Comparison of ENCODE assay signal across 7 mouse cellular contexts in genomic region chr11:102389436-102389835, GRCm38 (mm10). TPM values are rescaled to one million over a fixed set of nuclear protein-coding genes. Genes with fewer than 3 reads are reported as not detected.
A peak's percentile ranks its signal among the peaks of the same experiment; 100 is the strongest.
DNase-seq lines count a peak whose midpoint lies in the region; TF ChIP-seq lines count a peak whose summit lies in the region.
"Not testable (repeated sequence)": the region's sequence is repeated elsewhere in the genome, so short reads cannot be mapped to it uniquely, and the experiment has no call there.
"Had no signal": no experiment of that assay in that cellular context is flagged by ENCODE, and none has a peak within 500 bp of the region (broad histone marks: within the 10 kb centered on the region; RNA-seq: fewer than 3 reads in every experiment).

No protein-coding gene starts in this region.

- not testable (repeated sequence) for TF ChIP-seq RAD21 in CH12.LX (IDR thresholded peaks at IDR 0.05; ENCODE audit: low read depth, low read length); MEL (IDR thresholded peaks at IDR 0.05; ENCODE audit: low read depth, low read length)

- peaks cover 26 to 42% of the 10 kb centered on the region in 2 experiments for H3K4me1 ChIP-seq in CH12.LX (ENCODE audit: control insufficient read depth in 1 of 2, insufficient read depth in 2 of 2)
- not testable (repeated sequence) for H3K4me1 ChIP-seq in MEL (ENCODE audit: control insufficient read depth in 1 of 2, insufficient read depth in 2 of 2, low read length in 2 of 2)

- not testable (repeated sequence) for H3K9ac ChIP-seq in CH12.LX (ENCODE audit: insufficient read depth, low read depth); MEL (ENCODE audit: control insufficient read depth, low read depth, low read length, poor library complexity, severe bottlenecking)

- H3K4me3 ChIP-seq in CH12.LX (replicated peaks in 1 of 3; ENCODE audit: low read depth in 2 of 3, low read length in 2 of 3, poor library complexity in 1 of 3); MEL (ENCODE audit: control insufficient read depth in 1 of 2, insufficient read depth in 1 of 2, low read depth in 2 of 2, low read length in 2 of 2): not testable (repeated sequence)

- DNase-seq in CH12.LX (ENCODE audit: extremely low read depth); MEL (ENCODE audit: low read depth, low spot score): not testable (repeated sequence)

- not testable (repeated sequence) for TF ChIP-seq EP300 in CH12.LX (IDR thresholded peaks at IDR 0.05; ENCODE audit: low read length); MEL (IDR thresholded peaks at IDR 0.05; ENCODE audit: low read depth in 1 of 2, low read length in 2 of 2)

- TF ChIP-seq CTCF in CH12.LX (conservative IDR thresholded peaks at IDR 0.05 in 1 of 2, IDR thresholded peaks at IDR 0.05 in 1 of 2; ENCODE audit: low read depth in 2 of 2, low read length in 2 of 2); MEL (IDR thresholded peaks at IDR 0.05 in 2 of 3, conservative IDR thresholded peaks at IDR 0.05 in 1 of 3; ENCODE audit: control insufficient read depth in 1 of 3, insufficient read depth in 1 of 3, low read depth in 2 of 3, low read length in 3 of 3, poor library complexity in 1 of 3, severe bottlenecking in 1 of 3): not testable (repeated sequence)

- H3K9me3 ChIP-seq in CH12.LX (replicated peaks; ENCODE audit: low read length); MEL (replicated peaks; ENCODE audit: insufficient read depth, low read length): not testable (repeated sequence)

- H3K27me3 ChIP-seq in CH12.LX (replicated peaks), result peaks cover 42% of the 10 kb centered on the region
- peaks cover 16 to 37% of the 10 kb centered on the region in 2 experiments for H3K27me3 ChIP-seq in MEL (ENCODE audit: control insufficient read depth in 1 of 2, insufficient read depth in 2 of 2, low read length in 2 of 2)

- dilution Hi-C loops in CH12.LX (cut with MboI; ENCODE audit: extremely low pct_ligation_motif_present, extremely low pct_unique_long_range_greater_than_20kb, low sequenced_read_pairs), result not testable (repeated sequence)

- H3K36me3 ChIP-seq in CH12.LX (replicated peaks in 1 of 2; ENCODE audit: control insufficient read depth in 1 of 2, insufficient read depth in 1 of 2, low read length in 1 of 2); MEL (ENCODE audit: control insufficient read depth in 1 of 2, insufficient read depth in 2 of 2, low read length in 2 of 2): not testable (repeated sequence)

- H3K27ac ChIP-seq in CH12.LX (ENCODE audit: insufficient read depth, low read depth); MEL (ENCODE audit: control insufficient read depth, low read depth, low read length): not testable (repeated sequence)

- not testable (repeated sequence) for H3K79me2 ChIP-seq in CH12.LX (replicated peaks; ENCODE audit: control insufficient read depth, extremely low read depth, insufficient read depth, poor library complexity, severe bottlenecking); MEL (ENCODE audit: control insufficient read depth, insufficient read depth, low read length, poor library complexity)

- TF ChIP-seq POLR2A in CH12.LX (IDR thresholded peaks at IDR 0.05; ENCODE audit: low read depth, low read length); MEL (IDR thresholded peaks at IDR 0.05; ENCODE audit: control insufficient read depth in 1 of 2, insufficient read depth in 1 of 2, low read depth in 1 of 2, low read length in 2 of 2, poor library complexity in 1 of 2): not testable (repeated sequence)

- H3K4me2 ChIP-seq in CH12.LX (ENCODE audit: insufficient read depth, low read depth, poor library complexity, severe bottlenecking), result not testable (repeated sequence)

- in situ Hi-C loops in CH12.LX (cut with MboI; ENCODE audit: low pct_ligation_motif_present, low pct_unique_long_range_greater_than_20kb, low sequenced_read_pairs), result not testable (repeated sequence)

TF ChIP-seq in CH12.LX, 34 proteins besides CTCF, POLR2A, EP300 and RAD21:
- TF ChIP-seq ZNF384 (IDR thresholded peaks at IDR 0.05; ENCODE audit: low read depth, low read length) (peak; percentile 54; the same call in 1 of the 2 replicates), TBP (conservative IDR thresholded peaks at IDR 0.05; ENCODE audit: low read depth, low read length) (peak; percentile 73; the same call in 1 of the 2 replicates)

TF ChIP-seq in MEL, 35 proteins besides CTCF, POLR2A, EP300 and RAD21:
- 0 out of 2 replicates have a peak, but pooled peaks have one; percentile 52 for TF ChIP-seq TBP (IDR thresholded peaks at IDR 0.05; ENCODE audit: low read depth, low read length)
- TF ChIP-seq ZNF384 (IDR thresholded peaks at IDR 0.05; ENCODE audit: low read depth, low read length), result 0 out of 2 replicates have a peak, but pooled peaks have one; percentile 7

RNA-seq across cellular contexts. Expression of gene Rundc3a, which starts 3.8 kb away (rescaled TPM):
- total RNA-seq in CH12.LX (2012; rRNA removed), result 9.0 and 16.3 TPM in 2 replicates
- 1.3 and 1.4 TPM in 2 replicates for total RNA-seq in CH12.LX (2014; rRNA removed)
- 3.3 and 4.8 TPM in 2 replicates for polyA plus RNA-seq in CH12.LX (2012; ENCODE audit: insufficient read length, low read depth)
- total RNA-seq in MEL (2012; rRNA removed), result 0.39 and 0.42 TPM in 2 replicates
- polyA plus RNA-seq in MEL (2012; ENCODE audit: insufficient read depth in 1 of 2, insufficient read length in 2 of 2, low read depth in 1 of 2, low replicate concordance in 2 of 2, missing spikeins in 1 of 2), result 1 to 10 TPM in 1 of 2 experiments, not detected in 1; 2.1 TPM
- polyA plus RNA-seq: G1E had no signal

RNA-seq across cellular contexts. Expression of gene Slc25a39, which starts 18.3 kb away (rescaled TPM):
- total RNA-seq in CH12.LX (2012; rRNA removed) (169 and 199 TPM in 2 replicates), CH12.LX (2014; rRNA removed) (108 and 112 TPM in 2 replicates), MEL (2012; rRNA removed) (174 and 183 TPM in 2 replicates)
- polyA plus RNA-seq in CH12.LX (2012; ENCODE audit: insufficient read length, low read depth) (198 and 226 TPM in 2 replicates), MEL (2012; ENCODE audit: insufficient read depth in 1 of 2, insufficient read length in 2 of 2, low read depth in 1 of 2, low replicate concordance in 2 of 2, missing spikeins in 1 of 2) (100 to 1,000 TPM in 1 of 2 experiments, not detected in 1; 325 TPM)

RNA-seq across cellular contexts. Expression of gene Slc4a1, which starts 23.4 kb away (rescaled TPM):
- total RNA-seq in CH12.LX (2012; rRNA removed), result 0.08 TPM in 1 of 2 replicates, not detected in the other
- total RNA-seq in CH12.LX (2014; rRNA removed), result 0.04 TPM in 1 of 2 replicates, not detected in the other
- not detected in 2 replicates for polyA plus RNA-seq in CH12.LX (2012; ENCODE audit: insufficient read length, low read depth)
- total RNA-seq in MEL (2012; rRNA removed), result 0.23 and 0.36 TPM in 2 replicates
- polyA plus RNA-seq in MEL (2012; ENCODE audit: insufficient read depth in 1 of 2, insufficient read length in 2 of 2, low read depth in 1 of 2, low replicate concordance in 2 of 2, missing spikeins in 1 of 2), result under 1 TPM in 1 of 2 experiments, not detected in 1; 0.35 TPM
- polyA plus RNA-seq: C2C12; CD4-positive, CD25-positive, alpha-beta regulatory T cell, adult 4 months; Patski had no signal

RNA-seq across cellular contexts. Expression of gene Grn, which starts 40.7 kb away (rescaled TPM):
- 106 and 165 TPM in 2 replicates for total RNA-seq in CH12.LX (2012; rRNA removed)
- 63.7 and 80.6 TPM in 2 replicates for total RNA-seq in CH12.LX (2014; rRNA removed)
- polyA plus RNA-seq in CH12.LX (2012; ENCODE audit: insufficient read length, low read depth), result 420 and 453 TPM in 2 replicates
- total RNA-seq in MEL (2012; rRNA removed), result 14.5 and 14.7 TPM in 2 replicates
- polyA plus RNA-seq in MEL (2012; ENCODE audit: insufficient read depth in 1 of 2, insufficient read length in 2 of 2, low read depth in 1 of 2, low replicate concordance in 2 of 2, missing spikeins in 1 of 2), result 10 to 100 TPM in 1 of 2 experiments, not detected in 1; 42.1 TPM

RNA-seq across cellular contexts. Expression of gene Fam171a2, which starts 58.0 kb away (rescaled TPM):
- total RNA-seq in CH12.LX (2012; rRNA removed), result not detected in 2 replicates
- not detected in 2 replicates for total RNA-seq in CH12.LX (2014; rRNA removed)
- not detected in 2 replicates for polyA plus RNA-seq in CH12.LX (2012; ENCODE audit: insufficient read length, low read depth)
- 1.8 and 2.0 TPM in 2 replicates for total RNA-seq in MEL (2012; rRNA removed)
- polyA plus RNA-seq in MEL (2012; ENCODE audit: insufficient read depth in 1 of 2, insufficient read length in 2 of 2, low read depth in 1 of 2, low replicate concordance in 2 of 2, missing spikeins in 1 of 2), result 1 to 10 TPM in 1 of 2 experiments, not detected in 1; 8.8 TPM
- polyA plus RNA-seq: activated CD4-positive, CD25-positive, alpha-beta regulatory T cell, adult 4 months; CD4-positive, CD25-positive, alpha-beta regulatory T cell, adult 4 months had no signal
